Mouse (Mus musculus) embryonic fibroblast, embryonic 13.5 days (primary cell): ENCODE results near the gene Ppm1g.

Experiments used
- CTCF ChIP-seq: IDR thresholded peaks from 2 replicates; pipeline ENCODE4 v1.5.1; 2011; ENCODE audit warnings: mild to moderate bottlenecking, control low read depth, low read length, moderate library complexity, borderline replicate concordance; ENCODE audit not compliant: insufficient read depth
- POLR2A ChIP-seq: IDR thresholded peaks from 2 replicates; pipeline ENCODE4 v1.6.1; 2011; ENCODE audit warnings: low read depth, mild to moderate bottlenecking, control low read depth, low read length, moderate library complexity

GRCm38 (mm10) chr5:31251541-31252101, 31.1 kb upstream of the Ppm1g start, which contains the start of gene Krtcap3:
- TF ChIP-seq CTCF, result no peak
- no peak for TF ChIP-seq POLR2A
